Mouse (Mus musculus): Measurements from ENCODE around the gene Ajap1. TPM values are rescaled to one million over a fixed set of nuclear protein-coding genes. Genes with fewer than 3 reads are reported as not detected.

Ajap1 gene
- total RNA-seq, 1 experiment = 0.27 TPM

DNA sequence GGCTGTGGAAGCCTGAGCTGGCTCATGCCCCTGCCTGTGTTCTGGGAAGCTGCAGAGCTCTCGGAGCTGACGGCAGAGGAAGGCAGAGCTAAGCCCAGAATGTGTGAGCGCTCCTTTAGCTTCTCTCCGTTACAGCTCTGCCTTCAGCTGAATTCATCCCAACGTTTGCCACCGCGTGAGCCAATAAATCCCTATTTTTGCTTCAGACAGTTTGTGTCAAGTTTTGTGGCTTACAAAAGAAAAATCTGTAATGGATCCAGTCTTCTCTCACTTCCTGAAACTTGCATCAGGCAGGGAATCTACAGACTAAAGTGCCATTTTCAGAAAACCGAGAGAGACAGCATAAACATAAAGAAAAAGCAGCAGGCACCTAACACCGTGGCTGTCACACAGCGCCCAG is 154.8 kb downstream of the Ajap1 start:
- no peaks in the 10 kb centered on the region for H3K36me3 ChIP-seq (ENCODE audit: control insufficient read depth, insufficient read depth, low read length, poor library complexity, severe bottlenecking)
- H3K9ac ChIP-seq (ENCODE audit: insufficient read depth, low read depth, low read length, poor library complexity, severe bottlenecking) = no peak overlapping the region
- H3K9me3 ChIP-seq (ENCODE audit: control insufficient read depth, insufficient read depth, low read depth, low read length) = no peaks in the 10 kb centered on the region
- TF ChIP-seq ZNF384 (IDR thresholded peaks at IDR 0.05; ENCODE audit: low read depth, low read length) (no peak), CHD2 (IDR thresholded peaks at IDR 0.05; ENCODE audit: low read depth, low read length) (no peak), ZC3H11A (IDR thresholded peaks at IDR 0.05; ENCODE audit: borderline replicate concordance, low read depth, low read length) (no peak), MAFK (IDR thresholded peaks at IDR 0.05; ENCODE audit: insufficient read depth, low read depth, low read length) (no peak), HCFC1 (IDR thresholded peaks at IDR 0.05; ENCODE audit: borderline replicate concordance, insufficient read depth, low read length) (no peak)
- in situ Hi-C loops (cut with MboI; ENCODE audit: low sequenced_read_pairs in 2 of 2, unreplicated experiment in 2 of 2) = no loop called here
- H3K4me1 ChIP-seq (ENCODE audit: control insufficient read depth in 2 of 2, insufficient read depth in 2 of 2, low read length in 2 of 2, poor library complexity in 1 of 2) = no peaks in the 10 kb centered on the region
- H3K27ac ChIP-seq (ENCODE audit: insufficient read depth, low read depth, low read length, poor library complexity, severe bottlenecking) = no peak overlapping the region
- DNase-seq (ENCODE audit: low read depth, low spot score) = no peak
- no peak overlapping the region for H3K4me3 ChIP-seq (ENCODE audit: insufficient read depth in 1 of 2, low read depth in 1 of 2, low read length in 2 of 2, poor library complexity in 1 of 2, severe bottlenecking in 1 of 2)
